Mouse (Mus musculus) midbrain, embryonic 14.5 days (tissue): ENCODE results near the gene Pax4. TPM values are rescaled to one million over a fixed set of nuclear protein-coding genes. Genes with fewer than 3 reads are reported as not detected.
A peak's percentile ranks its signal among the peaks of the same experiment; 100 is the strongest.

ENCODE experiments used
- ATAC-seq: fragments of 200-750 bp; cut with Nextera tagmentation; 2 replicates; pipeline ENCODE4 v1.8.0; 2017; ENCODE audit warnings: moderate number of reproducible peaks, moderate library complexity; ENCODE audit not compliant: low FRiP score, low TSS enrichment
- DNase-seq: peaks from one replicate; pipeline ENCODE4 v3.0.0-alpha.2; 2015
- H3K27ac ChIP-seq: fragments of 300-500 bp; sonication (generic); replicated peaks from 2 replicates; pipeline ENCODE4 v1.5.1; 2014; ENCODE audit warnings: mild to moderate bottlenecking, low read depth, low read length, moderate library complexity
- H3K27me3 ChIP-seq: fragments of 300-500 bp; sonication (generic); 2 replicates; pipeline ENCODE4 v1.6.1; 2014; ENCODE audit warnings: low read length, control low read depth, mixed read lengths; ENCODE audit not compliant: control insufficient read depth, insufficient read depth
- H3K36me3 ChIP-seq: fragments of 300-500 bp; sonication (generic); 2 replicates; pipeline ENCODE4 v1.6.1; 2014; ENCODE audit warnings: low read length, control low read depth; ENCODE audit not compliant: control insufficient read depth, insufficient read depth
- H3K4me1 ChIP-seq: fragments of 300-500 bp; sonication (generic); 2 replicates; pipeline ENCODE4 v1.6.1; 2014; ENCODE audit warnings: mild to moderate bottlenecking, antibody characterized with exemption, low read length, control low read depth; ENCODE audit not compliant: control insufficient read depth, insufficient read depth
- H3K4me2 ChIP-seq: fragments of 300-500 bp; sonication (generic); 2 replicates; pipeline ENCODE4 v1.6.1; 2014; ENCODE audit warnings: mild to moderate bottlenecking, low read length, moderate library complexity
- H3K4me3 ChIP-seq: fragments of 300-500 bp; sonication (generic); replicated peaks from 2 replicates; pipeline ENCODE4 v1.5.1; 2014; ENCODE audit warnings: low read depth, low read length
- H3K9ac ChIP-seq: fragments of 300-500 bp; sonication (generic); replicated peaks from 2 replicates; pipeline ENCODE4 v1.6.1; 2014; ENCODE audit warnings: mild to moderate bottlenecking, low read length, moderate library complexity
- H3K9me3 ChIP-seq: fragments of 300-500 bp; sonication (generic); 2 replicates; pipeline ENCODE4 v1.6.1; 2016; ENCODE audit warnings: low read length, control low read depth, mixed read lengths; ENCODE audit not compliant: control insufficient read depth
- WGBS: fragments of 180-500 bp; shearing (Covaris S2); extraction: QIAGEN DNeasy Blood & Tissue Kit; methylation state at CpG from one replicate; pipeline ENCODE4 v1.1.7; 2014; 5-methylcytosine and 5-hydroxymethylcytosine counted together
- polyA plus RNA-seq: library from polyadenylated mRNA; unstranded; fragments of >200 nt; fragmentation: Nextera tagmentation; extraction: Ambion mirVana; gene quantifications from 2 replicates; pipeline ENCODE4 v1.2.1, GENCODE M21; 2014

Gene Pax4
- polyA plus RNA-seq, 1 experiment from 2014 or later, result not detected

- WGBS, result 90% methylated on average over 2 of the region's 2 CpGs
- H3K36me3 ChIP-seq, result peaks cover 43% of the 10 kb centered on the region
- no peak overlapping the region for H3K27ac ChIP-seq
- H3K27me3 ChIP-seq, result no peaks in the 10 kb centered on the region
- H3K4me2 ChIP-seq, result peak overlapping the region; percentile 97
- ATAC-seq (no peak), DNase-seq (no peak)
- no peaks in the 10 kb centered on the region for H3K9me3 ChIP-seq
- H3K9ac ChIP-seq, result no peak overlapping the region; the same call in 1 of the 2 replicates
- no peak overlapping the region for H3K4me3 ChIP-seq
- H3K4me1 ChIP-seq, result peaks cover 22% of the 10 kb centered on the region
Measured at GRCm38 (mm10) chr6:28419673-28420072, 29.5 kb downstream of the Pax4 start.

GRCm38 (mm10) chr6:28418449-28418848, 30.7 kb downstream of the Pax4 start:
- no peak overlapping the region for H3K27ac ChIP-seq
- ATAC-seq, result no peak
- 91% methylated on average over 14 of the region's 14 CpGs for WGBS

GRCm38 (mm10) chr6:28416981-28417380, 32.2 kb downstream of the Pax4 start:
- no peaks in the 10 kb centered on the region for H3K27me3 ChIP-seq
- 87% methylated on average over 4 of the region's 4 CpGs for WGBS
- H3K9me3 ChIP-seq, result no peaks in the 10 kb centered on the region
- H3K36me3 ChIP-seq, result peaks cover 50% of the 10 kb centered on the region
- H3K4me1 ChIP-seq, result peaks cover 14% of the 10 kb centered on the region
- no peak overlapping the region for H3K4me2 ChIP-seq
- no peak for DNase-seq
- ATAC-seq, result no peak
- no peak overlapping the region for H3K27ac ChIP-seq
- H3K4me3 ChIP-seq, result no peak overlapping the region
- H3K9ac ChIP-seq, result no peak overlapping the region

More at GRCm38 (mm10) chr6:28418449-28418848, 30.7 kb downstream of the Pax4 start:
- H3K36me3 ChIP-seq, result peaks cover 47% of the 10 kb centered on the region
- no peaks in the 10 kb centered on the region for H3K9me3 ChIP-seq
- no peak overlapping the region for H3K4me3 ChIP-seq
- H3K9ac ChIP-seq, result no peak overlapping the region
- peaks cover 17% of the 10 kb centered on the region for H3K4me1 ChIP-seq
- no peak for DNase-seq
- H3K27me3 ChIP-seq, result no peaks in the 10 kb centered on the region
- no peak overlapping the region for H3K4me2 ChIP-seq

GRCm38 (mm10) chr6:28411236-28411635, 37.9 kb downstream of the Pax4 start:
- no peaks in the 10 kb centered on the region for H3K27me3 ChIP-seq
- no peak overlapping the region for H3K4me2 ChIP-seq
- H3K9me3 ChIP-seq, result no peaks in the 10 kb centered on the region
- no peaks in the 10 kb centered on the region for H3K4me1 ChIP-seq
- H3K27ac ChIP-seq, result no peak overlapping the region
- H3K9ac ChIP-seq, result no peak overlapping the region
- ATAC-seq (no peak), DNase-seq (no peak)
- 80% methylated on average over 2 of the region's 2 CpGs for WGBS
- H3K36me3 ChIP-seq, result peaks cover 20% of the 10 kb centered on the region
- no peak overlapping the region for H3K4me3 ChIP-seq

- Histone ChIP-seq H3K36me3 (peaks cover 8% of the 10 kb centered on the region; the same call in 1 of the 2 replicates), H3K27me3 (no peaks in the 10 kb centered on the region), H3K4me3 (no peak overlapping the region), H3K4me2 (no peak overlapping the region), H3K27ac (no peak overlapping the region), H3K9me3 (no peaks in the 10 kb centered on the region), H3K9ac (no peak overlapping the region), H3K4me1 (no peaks in the 10 kb centered on the region)
- no peak for DNase-seq
- WGBS, result 92% methylated on average over 9 of the region's 9 CpGs
- ATAC-seq, result no peak
Measured at GRCm38 (mm10) chr6:28410053-28410452, 39.1 kb downstream of the Pax4 start.

- no peak overlapping the region for H3K4me2 ChIP-seq
- no peaks in the 10 kb centered on the region for H3K27me3 ChIP-seq
- no peak overlapping the region for H3K27ac ChIP-seq
- 0 out of 2 replicates have a peak, but pooled peaks cover 10% of the 10 kb centered on the region for H3K4me1 ChIP-seq
- no peaks in the 10 kb centered on the region for H3K36me3 ChIP-seq
- ATAC-seq (no peak), DNase-seq (no peak)
- no peak overlapping the region for H3K4me3 ChIP-seq
- WGBS, result 96% methylated on average over 4 of the region's 4 CpGs
- H3K9ac ChIP-seq, result no peak overlapping the region
- H3K9me3 ChIP-seq, result no peaks in the 10 kb centered on the region
Measured at GRCm38 (mm10) chr6:28399791-28400190, 49.4 kb downstream of the Pax4 start.

GRCm38 (mm10) chr6:28398726-28399125, 50.4 kb downstream of the Pax4 start:
- H3K27ac ChIP-seq, result no peak overlapping the region
- H3K4me1 ChIP-seq, result 0 out of 2 replicates have a peak, but pooled peaks cover 10% of the 10 kb centered on the region
- ATAC-seq, result no peak
- no peaks in the 10 kb centered on the region for H3K36me3 ChIP-seq
- H3K9me3 ChIP-seq, result no peaks in the 10 kb centered on the region
- H3K27me3 ChIP-seq, result no peaks in the 10 kb centered on the region
- H3K9ac ChIP-seq, result no peak overlapping the region
- WGBS, result 94% methylated on average over 3 of the region's 3 CpGs
- H3K4me2 ChIP-seq, result no peak overlapping the region
- no peak overlapping the region for H3K4me3 ChIP-seq
- no peak for DNase-seq

GRCm38 (mm10) chr6:28397681-28398203, 51.4 kb downstream of the Pax4 start, which contains the start of gene Zfp800:
Gene Zfp800, minus strand, starts transcription at chr6:28398005.
- H3K4me1 ChIP-seq, result 0 out of 2 replicates have a peak, but pooled peaks cover 10% of the 10 kb centered on the region
- under 1% methylated on average over 33 of the region's 33 CpGs for WGBS
- peak within 1 kb of the TSS; percentile 61 for H3K9ac ChIP-seq
- peak within 1 kb of the TSS; percentile 86 for H3K27ac ChIP-seq
- H3K27me3 ChIP-seq, result no peaks in the 10 kb centered on the region
- no peaks in the 10 kb centered on the region for H3K9me3 ChIP-seq
- DNase-seq, result peak; percentile 79
- peak within 1 kb of the TSS; percentile 80 for H3K4me2 ChIP-seq
- ATAC-seq, result peak; percentile 57; the same call in 1 of the 2 replicates
- H3K36me3 ChIP-seq, result no peaks in the 10 kb centered on the region
- peak within 1 kb of the TSS; percentile 47 for H3K4me3 ChIP-seq

- DNase-seq (peak; percentile 80), ATAC-seq (peak; percentile 51; the same call in 1 of the 2 replicates)
- peak overlapping the region; percentile 61 for H3K9ac ChIP-seq
- H3K36me3 ChIP-seq, result no peaks in the 10 kb centered on the region
- no peaks in the 10 kb centered on the region for H3K9me3 ChIP-seq
- WGBS, result under 1% methylated on average over 19 of the region's 19 CpGs
- no peaks in the 10 kb centered on the region for H3K27me3 ChIP-seq
- 0 out of 2 replicates have a peak, but pooled peaks cover 10% of the 10 kb centered on the region for H3K4me1 ChIP-seq
- peak overlapping the region; percentile 86 for H3K27ac ChIP-seq
- H3K4me2 ChIP-seq, result peak overlapping the region; percentile 80
- peak overlapping the region; percentile 47 for H3K4me3 ChIP-seq
Measured at GRCm38 (mm10) chr6:28396853-28397457, 52.2 kb downstream of the Pax4 start.
